Mouse (Mus musculus): ENCODE results near the gene Spink4. TPM values are rescaled to one million over a fixed set of nuclear protein-coding genes. Genes with fewer than 3 reads are reported as not detected.

The Spink4 gene
- polyA plus RNA-seq (2015; fragmentation: Nextera tagmentation; extraction: Ambion mirVana), result 0.77 and 0.87 TPM in 2 replicates

DNA sequence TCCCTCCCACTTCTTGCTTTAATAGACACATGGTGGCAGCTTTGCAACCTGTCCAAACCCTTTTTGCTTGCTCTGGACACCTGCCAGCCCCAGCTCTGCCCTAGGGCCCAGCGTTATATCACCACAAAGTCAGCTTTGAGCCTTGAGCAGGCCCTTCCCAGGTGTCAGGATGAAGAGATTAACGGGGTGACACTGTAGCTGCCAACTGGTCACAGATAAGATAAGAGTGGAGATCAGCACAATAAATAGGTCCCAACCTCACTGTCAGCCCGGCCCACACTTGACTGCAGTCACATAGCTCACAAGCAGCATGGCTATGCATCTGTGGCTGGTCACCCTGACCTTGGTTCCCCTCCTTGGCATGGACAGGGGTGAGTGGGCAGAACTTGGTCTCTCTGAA, at the start of gene Spink4:
Spink4 (plus strand) TSS at position 268 of the 400 bp plus-strand sequence.
- Histone ChIP-seq H3K4me1 (replicated peaks; ENCODE audit: control insufficient read depth, insufficient read depth, low read length) (peaks cover 4% of the 10 kb centered on the region), H3K9ac (ENCODE audit: low read length) (no peak within 1 kb of the TSS), H3K27ac (ENCODE audit: low read length) (no peak within 1 kb of the TSS), H3K4me3 (ENCODE audit: low read length) (no peak within 1 kb of the TSS), H3K27me3 (ENCODE audit: control insufficient read depth, insufficient read depth, low read depth, low read length) (no peaks in the 10 kb centered on the region), H3K36me3 (ENCODE audit: control insufficient read depth, insufficient read depth, low read length) (no peaks in the 10 kb centered on the region), H3K9me3 (ENCODE audit: control insufficient read depth, low read length) (no peaks in the 10 kb centered on the region), H3K4me2 (ENCODE audit: low read depth, low read length) (no peak within 1 kb of the TSS)
- no peak for ATAC-seq (ENCODE audit: low read depth)
- WGBS, result 4% methylated on average over 3 of the region's 3 CpGs

DNA sequence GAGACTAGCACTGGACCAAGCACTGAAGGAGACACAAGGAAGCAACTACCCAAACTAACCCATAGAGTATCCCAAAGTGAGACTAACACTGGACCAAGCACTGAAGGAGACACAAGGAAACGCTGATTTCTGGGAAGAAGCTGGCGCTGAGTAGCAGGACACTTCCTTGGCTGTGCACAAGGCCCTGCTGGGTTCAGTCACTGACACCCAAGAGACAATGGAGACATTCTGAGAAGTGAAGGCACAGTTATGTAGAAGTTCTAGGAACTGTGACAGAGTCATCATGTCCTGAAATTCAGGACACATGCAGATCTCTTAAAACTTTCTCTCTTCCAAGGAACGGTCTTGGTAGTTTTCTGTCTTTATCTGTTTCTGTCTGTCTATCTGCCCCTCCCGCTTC, 49.6 kb upstream of the Spink4 start:
- WGBS, result 61% methylated on average over 4 of the region's 4 CpGs
- Histone ChIP-seq H3K9me3 (ENCODE audit: control insufficient read depth, low read length) (no peaks in the 10 kb centered on the region), H3K4me2 (ENCODE audit: low read depth, low read length) (no peak overlapping the region), H3K4me3 (ENCODE audit: low read length) (no peak overlapping the region), H3K4me1 (replicated peaks; ENCODE audit: control insufficient read depth, insufficient read depth, low read length) (peaks cover 25% of the 10 kb centered on the region), H3K27ac (ENCODE audit: low read length) (peak overlapping the region; percentile 63), H3K27me3 (ENCODE audit: control insufficient read depth, insufficient read depth, low read depth, low read length) (no peaks in the 10 kb centered on the region), H3K36me3 (ENCODE audit: control insufficient read depth, insufficient read depth, low read length) (no peaks in the 10 kb centered on the region), H3K9ac (ENCODE audit: low read length) (no peak overlapping the region)
- peak; percentile 68 for ATAC-seq (ENCODE audit: low read depth)

DNA sequence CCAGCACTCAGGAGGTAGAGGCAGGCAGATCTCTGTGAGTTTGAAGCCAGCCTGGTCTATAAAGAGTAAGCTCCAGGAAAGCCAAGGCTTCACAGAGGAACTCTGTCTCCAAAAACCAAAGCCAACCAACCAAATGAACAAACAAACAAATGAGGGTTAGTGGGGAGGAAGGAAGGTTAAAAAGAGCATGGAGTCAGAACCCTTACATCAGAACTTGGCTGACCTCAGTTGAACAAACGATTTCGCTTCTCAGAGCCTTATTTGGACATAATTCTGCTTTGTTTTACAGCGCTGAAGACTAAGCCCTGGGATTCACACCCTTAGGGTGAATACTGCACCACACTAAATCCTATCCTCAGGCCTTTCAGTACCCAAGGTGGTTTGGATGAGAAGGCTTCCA, 47.7 kb upstream of the Spink4 start:
- Histone ChIP-seq H3K4me1 (replicated peaks; ENCODE audit: control insufficient read depth, insufficient read depth, low read length) (peaks cover 33% of the 10 kb centered on the region), H3K9ac (ENCODE audit: low read length) (no peak overlapping the region), H3K4me3 (ENCODE audit: low read length) (no peak overlapping the region), H3K27me3 (ENCODE audit: control insufficient read depth, insufficient read depth, low read depth, low read length) (no peaks in the 10 kb centered on the region), H3K4me2 (ENCODE audit: low read depth, low read length) (no peak overlapping the region), H3K36me3 (ENCODE audit: control insufficient read depth, insufficient read depth, low read length) (no peaks in the 10 kb centered on the region), H3K9me3 (ENCODE audit: control insufficient read depth, low read length) (no peaks in the 10 kb centered on the region), H3K27ac (ENCODE audit: low read length) (no peak overlapping the region)
- no peak for ATAC-seq (ENCODE audit: low read depth)
- WGBS, result 85% methylated on average over 3 of the region's 3 CpGs

DNA sequence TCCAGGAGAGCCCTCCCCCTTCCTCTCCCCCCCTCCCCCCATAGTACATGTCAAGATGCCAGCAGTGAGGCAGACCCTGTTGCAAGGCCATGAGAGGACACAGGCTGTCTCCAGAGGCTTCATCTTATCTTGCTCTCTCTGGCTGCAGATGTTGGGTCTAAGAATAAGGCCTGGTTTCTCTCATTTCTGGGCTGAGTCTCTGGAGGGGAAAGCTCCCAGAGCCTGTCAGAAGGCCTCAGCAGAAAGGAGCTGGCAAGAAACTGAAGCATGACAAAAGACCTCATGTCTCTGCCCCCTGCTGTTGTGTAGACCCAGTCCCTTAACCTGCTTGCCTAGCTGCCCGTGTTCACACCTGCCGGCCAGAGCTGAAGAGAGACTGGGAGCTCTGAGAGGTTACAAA, 46.5 kb upstream of the Spink4 start:
- Histone ChIP-seq H3K27ac (ENCODE audit: low read length) (peak overlapping the region; percentile 28), H3K27me3 (ENCODE audit: control insufficient read depth, insufficient read depth, low read depth, low read length) (no peaks in the 10 kb centered on the region), H3K9me3 (ENCODE audit: control insufficient read depth, low read length) (no peaks in the 10 kb centered on the region), H3K36me3 (ENCODE audit: control insufficient read depth, insufficient read depth, low read length) (no peaks in the 10 kb centered on the region), H3K4me1 (replicated peaks; ENCODE audit: control insufficient read depth, insufficient read depth, low read length) (peaks cover 36% of the 10 kb centered on the region), H3K9ac (ENCODE audit: low read length) (no peak overlapping the region), H3K4me2 (ENCODE audit: low read depth, low read length) (no peak overlapping the region), H3K4me3 (ENCODE audit: low read length) (no peak overlapping the region)
- ATAC-seq (ENCODE audit: low read depth), result no peak
- 60% methylated on average over 2 of the region's 2 CpGs for WGBS

DNA sequence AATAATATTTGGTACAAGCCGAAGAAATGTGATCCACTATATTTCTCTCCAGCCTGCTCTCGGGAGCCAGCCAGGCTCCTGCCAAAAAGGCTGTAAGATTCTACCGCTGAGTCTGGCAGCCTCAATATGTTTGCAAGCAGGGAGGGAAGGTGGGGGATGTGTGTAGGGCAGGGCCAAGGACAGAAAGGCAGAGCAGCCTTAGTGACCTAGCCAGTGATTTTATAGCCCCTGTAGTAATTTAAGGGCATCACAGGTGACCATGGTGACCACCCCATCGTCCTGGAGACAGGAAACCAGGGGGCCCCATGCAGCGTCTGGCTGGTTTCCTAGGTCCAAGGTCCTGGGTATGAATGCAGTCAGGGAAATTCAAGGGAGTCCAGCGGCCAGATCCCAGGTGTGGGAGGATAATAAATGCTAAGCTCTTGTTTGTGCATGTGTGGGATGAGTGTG, 45.7 kb upstream of the Spink4 start:
- H3K9me3 ChIP-seq (ENCODE audit: control insufficient read depth, low read length), result no peaks in the 10 kb centered on the region
- 30% methylated on average over 6 of the region's 6 CpGs for WGBS
- 0 out of 2 replicates have a peak overlapping the region, but pooled peaks have one; percentile 2 for H3K9ac ChIP-seq (ENCODE audit: low read length)
- H3K4me2 ChIP-seq (ENCODE audit: low read depth, low read length), result no peak overlapping the region
- peaks cover 29% of the 10 kb centered on the region for H3K4me1 ChIP-seq (replicated peaks; ENCODE audit: control insufficient read depth, insufficient read depth, low read length)
- no peak overlapping the region for H3K4me3 ChIP-seq (ENCODE audit: low read length)
- H3K27me3 ChIP-seq (ENCODE audit: control insufficient read depth, insufficient read depth, low read depth, low read length), result no peaks in the 10 kb centered on the region
- ATAC-seq (ENCODE audit: low read depth), result peak; percentile 11; the same call in 1 of the 2 replicates
- 0 out of 2 replicates have a peak overlapping the region, but pooled peaks have one; percentile 28 for H3K27ac ChIP-seq (ENCODE audit: low read length)
- H3K36me3 ChIP-seq (ENCODE audit: control insufficient read depth, insufficient read depth, low read length), result no peaks in the 10 kb centered on the region

DNA sequence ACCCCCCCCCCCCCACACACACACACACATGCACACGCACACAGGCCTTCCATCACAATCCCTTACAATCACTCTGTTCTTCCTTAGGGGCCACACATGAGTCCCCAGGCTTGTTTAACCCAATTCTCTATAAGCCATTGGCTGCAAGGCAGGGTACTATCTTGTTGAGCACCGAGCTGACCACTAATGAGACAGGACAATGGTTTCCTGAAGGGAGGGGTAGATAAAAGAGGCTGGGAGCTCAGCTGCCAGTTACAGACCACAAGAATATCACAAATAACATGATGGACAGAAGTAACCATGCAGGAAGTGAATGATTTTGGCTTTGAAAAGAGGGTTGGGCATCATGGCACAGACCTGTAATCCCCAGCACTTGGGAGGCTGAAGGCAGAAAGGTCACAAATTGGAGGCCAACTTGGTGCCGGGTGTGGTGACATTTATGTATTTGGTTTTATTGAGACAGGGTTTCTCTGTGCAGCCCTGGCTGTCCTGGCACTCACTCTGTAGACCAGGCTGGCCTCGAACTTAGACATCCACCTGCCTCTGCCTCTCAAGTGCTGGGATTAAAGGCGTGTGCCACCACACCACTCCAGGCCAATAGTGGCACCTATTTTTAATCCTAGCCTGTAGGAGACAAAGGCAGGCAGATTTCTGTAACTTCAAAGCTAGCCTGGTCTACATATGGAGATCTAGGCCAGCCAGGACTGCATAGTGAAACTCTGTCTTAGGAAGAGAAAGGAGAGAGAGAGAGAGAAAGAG, 44.9 kb upstream of the Spink4 start:
- Histone ChIP-seq H3K27ac (ENCODE audit: low read length) (no peak overlapping the region), H3K27me3 (ENCODE audit: control insufficient read depth, insufficient read depth, low read depth, low read length) (no peaks in the 10 kb centered on the region), H3K4me3 (ENCODE audit: low read length) (no peak overlapping the region), H3K9ac (ENCODE audit: low read length) (no peak overlapping the region), H3K9me3 (ENCODE audit: control insufficient read depth, low read length) (no peaks in the 10 kb centered on the region), H3K4me1 (replicated peaks; ENCODE audit: control insufficient read depth, insufficient read depth, low read length) (peaks cover 27% of the 10 kb centered on the region), H3K36me3 (ENCODE audit: control insufficient read depth, insufficient read depth, low read length) (no peaks in the 10 kb centered on the region), H3K4me2 (ENCODE audit: low read depth, low read length) (no peak overlapping the region)
- no peak for ATAC-seq (ENCODE audit: low read depth)
- WGBS, result 78% methylated on average over 5 of the region's 5 CpGs

DNA sequence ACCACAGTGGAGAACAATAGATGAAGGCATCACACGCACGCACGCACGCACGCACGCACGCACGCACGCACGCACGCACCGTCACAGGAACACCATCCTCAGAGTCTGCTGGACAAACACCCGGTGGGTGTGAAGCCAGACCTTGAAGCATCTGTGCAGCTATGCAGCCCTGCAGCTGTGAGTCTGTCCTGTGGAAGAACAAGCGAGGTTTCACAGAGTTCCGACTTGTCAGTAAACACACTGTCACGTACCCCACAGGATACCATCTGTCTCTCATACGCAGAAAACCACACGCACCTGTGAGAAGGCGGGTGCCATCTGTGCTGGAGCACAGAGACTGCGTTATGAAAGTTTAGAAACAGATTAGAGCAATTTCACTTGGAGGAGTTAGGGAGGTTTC, 44.0 kb upstream of the Spink4 start:
- no peaks in the 10 kb centered on the region for H3K9me3 ChIP-seq (ENCODE audit: control insufficient read depth, low read length)
- no peak overlapping the region for H3K4me2 ChIP-seq (ENCODE audit: low read depth, low read length)
- H3K4me1 ChIP-seq (replicated peaks; ENCODE audit: control insufficient read depth, insufficient read depth, low read length), result peaks cover 27% of the 10 kb centered on the region
- no peak overlapping the region for H3K9ac ChIP-seq (ENCODE audit: low read length)
- ATAC-seq (ENCODE audit: low read depth), result no peak
- no peaks in the 10 kb centered on the region for H3K27me3 ChIP-seq (ENCODE audit: control insufficient read depth, insufficient read depth, low read depth, low read length)
- H3K36me3 ChIP-seq (ENCODE audit: control insufficient read depth, insufficient read depth, low read length), result no peaks in the 10 kb centered on the region
- WGBS, result 75% methylated on average over 20 of the region's 20 CpGs
- no peak overlapping the region for H3K4me3 ChIP-seq (ENCODE audit: low read length)
- no peak overlapping the region for H3K27ac ChIP-seq (ENCODE audit: low read length)

DNA sequence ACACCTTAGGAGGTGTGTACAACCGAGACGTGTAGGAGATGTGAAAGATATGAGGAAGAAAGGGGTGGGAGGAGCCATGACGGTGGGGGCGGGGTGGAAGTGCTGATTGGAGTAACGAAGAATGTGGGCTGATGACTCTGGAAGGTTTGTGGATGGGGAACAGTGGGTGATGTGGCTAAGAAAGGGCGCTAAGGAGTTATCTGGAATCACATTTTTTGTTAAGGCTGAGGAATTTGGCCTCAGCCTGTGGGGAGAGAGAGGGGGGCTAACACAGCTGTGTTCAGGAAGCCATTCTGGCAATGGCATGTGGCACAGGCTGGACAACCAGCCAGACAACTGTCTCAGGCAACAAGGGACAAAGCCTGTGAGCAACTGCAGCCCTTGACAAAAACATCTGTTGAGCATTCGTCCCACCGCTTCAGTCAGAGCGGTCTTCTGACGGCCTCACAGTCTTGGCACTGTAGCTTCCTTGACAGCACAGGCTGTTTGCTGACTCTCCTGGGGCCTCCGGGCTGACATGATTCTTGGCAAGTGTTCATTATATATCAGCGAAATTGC, 43.0 kb upstream of the Spink4 start:
- peak; percentile 94 for ATAC-seq (ENCODE audit: low read depth)
- Histone ChIP-seq H3K36me3 (ENCODE audit: control insufficient read depth, insufficient read depth, low read length) (no peaks in the 10 kb centered on the region), H3K27me3 (ENCODE audit: control insufficient read depth, insufficient read depth, low read depth, low read length) (no peaks in the 10 kb centered on the region), H3K4me1 (replicated peaks; ENCODE audit: control insufficient read depth, insufficient read depth, low read length) (peaks cover 27% of the 10 kb centered on the region), H3K4me3 (ENCODE audit: low read length) (peak overlapping the region; percentile 15), H3K9me3 (ENCODE audit: control insufficient read depth, low read length) (no peaks in the 10 kb centered on the region), H3K9ac (ENCODE audit: low read length) (peak overlapping the region; percentile 37; the same call in 1 of the 2 replicates), H3K27ac (ENCODE audit: low read length) (peak overlapping the region; percentile 87), H3K4me2 (ENCODE audit: low read depth, low read length) (peak overlapping the region; percentile 44)
- 7% methylated on average over 12 of the region's 12 CpGs for WGBS

DNA sequence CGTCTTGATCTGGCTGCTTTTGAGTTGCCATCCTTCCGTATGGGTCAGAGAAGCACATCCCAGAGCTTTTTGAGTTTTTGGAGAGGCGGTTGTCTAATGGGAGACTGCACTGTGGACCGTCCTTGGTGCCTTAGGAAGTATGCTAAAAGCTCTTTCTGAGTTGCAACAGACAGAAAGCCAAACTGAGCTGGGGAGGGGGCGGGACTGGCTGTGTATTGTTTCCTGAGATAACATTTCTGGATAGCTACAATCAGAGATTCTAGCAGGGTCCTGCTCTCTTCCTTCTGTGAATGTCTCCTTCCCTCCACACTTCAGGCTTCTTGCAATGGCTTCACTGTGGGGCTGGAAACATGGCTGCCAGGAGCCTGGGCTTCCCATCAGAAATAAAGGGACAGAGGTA, 42.3 kb upstream of the Spink4 start:
- Histone ChIP-seq H3K36me3 (ENCODE audit: control insufficient read depth, insufficient read depth, low read length) (no peaks in the 10 kb centered on the region), H3K4me3 (ENCODE audit: low read length) (no peak overlapping the region), H3K9ac (ENCODE audit: low read length) (peak overlapping the region; percentile 37; the same call in 1 of the 2 replicates), H3K4me1 (replicated peaks; ENCODE audit: control insufficient read depth, insufficient read depth, low read length) (peaks cover 27% of the 10 kb centered on the region), H3K27ac (ENCODE audit: low read length) (peak overlapping the region; percentile 87), H3K9me3 (ENCODE audit: control insufficient read depth, low read length) (no peaks in the 10 kb centered on the region), H3K27me3 (ENCODE audit: control insufficient read depth, insufficient read depth, low read depth, low read length) (no peaks in the 10 kb centered on the region), H3K4me2 (ENCODE audit: low read depth, low read length) (peak overlapping the region; percentile 44)
- WGBS, result 51% methylated on average over 5 of the region's 5 CpGs
- ATAC-seq (ENCODE audit: low read depth), result no peak
